8 mouse cellular contexts compared by ENCODE assay signal in the genomic region with DNA sequence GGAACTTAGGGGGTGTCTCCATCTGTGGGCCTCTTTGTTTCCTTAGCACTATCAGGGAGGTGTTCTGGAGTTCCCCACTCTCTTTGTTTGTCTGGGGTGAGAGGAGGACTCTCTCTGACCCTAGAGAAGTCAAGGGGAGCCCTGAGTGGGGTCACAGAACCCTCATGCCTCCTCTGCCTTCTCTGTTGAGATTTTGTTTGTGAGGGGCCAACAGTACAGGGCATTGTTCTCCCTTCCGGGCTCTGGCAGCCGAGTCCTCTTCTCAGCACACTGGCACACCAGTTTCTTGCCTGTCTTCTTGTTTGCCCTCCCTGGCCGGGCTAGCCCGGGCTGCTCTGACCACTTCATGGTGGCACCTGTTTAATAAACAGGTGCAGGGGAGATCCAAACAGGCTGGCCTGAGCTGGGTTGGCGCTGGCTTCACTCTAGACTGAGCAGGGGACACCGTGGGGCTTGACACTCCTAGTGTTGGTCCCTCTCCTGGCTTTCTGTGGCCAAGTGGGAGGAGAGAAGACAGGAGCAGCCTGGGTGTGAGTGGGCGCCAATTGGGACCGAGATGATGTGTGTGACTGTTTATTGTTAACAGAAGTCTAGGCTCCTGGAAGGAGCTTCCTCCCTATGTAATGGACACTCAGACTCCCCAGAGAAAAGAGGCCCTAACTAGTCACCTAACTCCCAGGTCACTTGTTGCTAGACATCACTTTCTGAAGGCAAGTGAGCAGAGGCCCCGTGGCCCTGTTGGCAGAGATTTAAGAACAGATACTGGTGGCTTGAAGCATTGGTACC. TPM values are rescaled to one million over a fixed set of nuclear protein-coding genes. Genes with fewer than 3 reads are reported as not detected.
A peak's percentile ranks its signal among the peaks of the same experiment; 100 is the strongest.
DNase-seq lines count a peak whose midpoint lies in the region; ATAC-seq and TF ChIP-seq lines count a peak whose summit lies in the region.

No protein-coding gene starts in this region.

- no peak overlapping the region for H3K4me3 ChIP-seq in liver, adult 2 months (ENCODE audit: insufficient read depth, low read depth, low read length)
- H3K4me3 ChIP-seq in forebrain, embryonic 15.5 days, result no peak overlapping the region
- no peak overlapping the region for H3K4me3 ChIP-seq in midbrain, embryonic 13.5 days (replicated peaks)

- no peaks in the 10 kb centered on the region for H3K9me3 ChIP-seq in forebrain, embryonic 15.5 days
- H3K9me3 ChIP-seq in midbrain, embryonic 13.5 days, result no peaks in the 10 kb centered on the region

- H3K36me3 ChIP-seq in liver, adult 2 months (ENCODE audit: control insufficient read depth, insufficient read depth, low read length), result no peaks in the 10 kb centered on the region
- no peaks in the 10 kb centered on the region for H3K36me3 ChIP-seq in forebrain, embryonic 15.5 days
- H3K36me3 ChIP-seq in midbrain, embryonic 13.5 days, result peaks cover 8% of the 10 kb centered on the region; the same call in 1 of the 2 replicates

- no peaks in the 10 kb centered on the region for H3K27me3 ChIP-seq in liver, adult 2 months (ENCODE audit: control insufficient read depth, insufficient read depth, low read length)
- H3K27me3 ChIP-seq in forebrain, embryonic 15.5 days, result no peaks in the 10 kb centered on the region
- H3K27me3 ChIP-seq in midbrain, embryonic 13.5 days, result no peaks in the 10 kb centered on the region

- H3K27ac ChIP-seq in liver, adult 2 months (replicated peaks; ENCODE audit: insufficient read depth, low read depth, low read length), result peak overlapping the region; percentile 16; the same call in 1 of the 2 replicates
- 0 out of 2 replicates have a peak overlapping the region, but pooled peaks have one; percentile 3 for H3K27ac ChIP-seq in forebrain, embryonic 15.5 days (replicated peaks)
- 0 out of 2 replicates have a peak overlapping the region, but pooled peaks have one; percentile 33 for H3K27ac ChIP-seq in midbrain, embryonic 13.5 days

- peak; percentile 42 to 47 for DNase-seq in cerebellum, adult 18-20 months
- DNase-seq in cerebellum, postnatal 10 days, result no peak
- no peak for DNase-seq in liver, adult 2 months (ENCODE audit: extremely low read depth, low read depth, low spot score)
- DNase-seq in liver, result no peak
- DNase-seq in layer of hippocampus, postnatal 36 days, result no peak
- no peak for DNase-seq in adrenal gland, adult (ENCODE audit: inconsistent age in 2 of 2, low spot score in 1 of 2)

- no peak for TF ChIP-seq CTCF in liver, adult 2 months (IDR thresholded peaks at IDR 0.05; ENCODE audit: low read depth, low read length)

- TF ChIP-seq POLR2A in liver, adult 2 months (IDR thresholded peaks at IDR 0.05; ENCODE audit: extremely low read depth, insufficient read depth, low read length), result no peak

- H3K4me1 ChIP-seq in liver, adult 2 months (ENCODE audit: control insufficient read depth, insufficient read depth, low read length), result no peaks in the 10 kb centered on the region
- peaks cover 31% of the 10 kb centered on the region for H3K4me1 ChIP-seq in forebrain, embryonic 15.5 days
- H3K4me1 ChIP-seq in midbrain, embryonic 13.5 days (replicated peaks), result peaks cover 42% of the 10 kb centered on the region

- no peak overlapping the region for H3K9ac ChIP-seq in liver, adult 2 months (ENCODE audit: low read depth, low read length)
- H3K9ac ChIP-seq in forebrain, embryonic 15.5 days (replicated peaks), result no peak overlapping the region
- peak overlapping the region; percentile 49 for H3K9ac ChIP-seq in midbrain, embryonic 13.5 days (replicated peaks)

- WGBS in liver, adult 2 months, result 73% methylated on average over 9 of the region's 9 CpGs
- WGBS in forebrain, embryonic 15.5 days, result 64% methylated on average over 9 of the region's 9 CpGs
- WGBS in midbrain, embryonic 13.5 days, result 71% methylated on average over 9 of the region's 9 CpGs

- H3K79me2 ChIP-seq in liver, adult 2 months (ENCODE audit: control insufficient read depth, insufficient read depth, low read length), result no peaks in the 10 kb centered on the region

- ATAC-seq in forebrain, embryonic 15.5 days (replicated peaks), result no peak
- no peak for ATAC-seq in midbrain, embryonic 13.5 days

- no peak overlapping the region for H3K4me2 ChIP-seq in forebrain, embryonic 15.5 days (replicated peaks)
- H3K4me2 ChIP-seq in midbrain, embryonic 13.5 days (replicated peaks), result no peak overlapping the region

RNA-seq across cellular contexts. Expression of a gene that starts 6.9 kb away (rescaled TPM):
- 4.1 and 8.9 TPM in 2 replicates for total RNA-seq in liver, adult 2 months (2014; rRNA removed)
- 5.2 and 8.0 TPM in 2 replicates for polyA plus RNA-seq in liver, adult 2 months (2012; rRNA removed)
- polyA plus RNA-seq in forebrain, embryonic 15.5 days (2015; fragmentation: Nextera tagmentation; extraction: Ambion mirVana), result 12.1 and 12.6 TPM in 2 replicates
- 16.4 and 17.3 TPM in 2 replicates for polyA plus RNA-seq in midbrain, embryonic 13.5 days (2015; fragmentation: Nextera tagmentation; extraction: Ambion mirVana)
- 10 to 100 TPM; 50.7 to 51.3 TPM for total RNA-seq in layer of hippocampus, postnatal 36 days (2021)

RNA-seq across cellular contexts. Expression of a gene that starts 25.0 kb away (rescaled TPM):
- total RNA-seq in liver, adult 2 months (2014; rRNA removed), result 5.8 and 7.5 TPM in 2 replicates
- polyA plus RNA-seq in liver, adult 2 months (2012; rRNA removed), result 10.3 and 16.9 TPM in 2 replicates
- polyA plus RNA-seq in forebrain, embryonic 15.5 days (2015; fragmentation: Nextera tagmentation; extraction: Ambion mirVana), result 3.1 and 3.3 TPM in 2 replicates
- 3.4 and 3.5 TPM in 2 replicates for polyA plus RNA-seq in midbrain, embryonic 13.5 days (2015; fragmentation: Nextera tagmentation; extraction: Ambion mirVana)
- total RNA-seq in layer of hippocampus, postnatal 36 days (2021), result 1 to 10 TPM; 1.1 TPM

RNA-seq across cellular contexts. Expression of a gene that starts 28.5 kb away (rescaled TPM):
- total RNA-seq in liver, adult 2 months (2014; rRNA removed), result 23.0 and 27.9 TPM in 2 replicates
- polyA plus RNA-seq in liver, adult 2 months (2012; rRNA removed), result 29.8 and 32.6 TPM in 2 replicates
- polyA plus RNA-seq in forebrain, embryonic 15.5 days (2015; fragmentation: Nextera tagmentation; extraction: Ambion mirVana), result 0.71 and 0.72 TPM in 2 replicates
- polyA plus RNA-seq in midbrain, embryonic 13.5 days (2015; fragmentation: Nextera tagmentation; extraction: Ambion mirVana), result 0.97 and 1.2 TPM in 2 replicates
- 1 to 10 TPM in 1 of 2 experiments, under 1 TPM in 1; 0.90 to 1.3 TPM for total RNA-seq in layer of hippocampus, postnatal 36 days (2021)

RNA-seq across cellular contexts. Expression of a gene that starts 49.5 kb away (rescaled TPM):
- 19.7 and 21.0 TPM in 2 replicates for total RNA-seq in liver, adult 2 months (2014; rRNA removed)
- 24.6 and 28.9 TPM in 2 replicates for polyA plus RNA-seq in liver, adult 2 months (2012; rRNA removed)
- polyA plus RNA-seq in forebrain, embryonic 15.5 days (2015; fragmentation: Nextera tagmentation; extraction: Ambion mirVana), result 92.4 and 97.7 TPM in 2 replicates
- polyA plus RNA-seq in midbrain, embryonic 13.5 days (2015; fragmentation: Nextera tagmentation; extraction: Ambion mirVana), result 77.8 and 99.2 TPM in 2 replicates
- 100 to 1,000 TPM; 283 to 291 TPM for total RNA-seq in layer of hippocampus, postnatal 36 days (2021)

RNA-seq across cellular contexts. Expression of a gene that starts 51.8 kb away (rescaled TPM):
- 72.8 and 102 TPM in 2 replicates for total RNA-seq in liver, adult 2 months (2014; rRNA removed)
- 59.4 and 63.3 TPM in 2 replicates for polyA plus RNA-seq in liver, adult 2 months (2012; rRNA removed)
- polyA plus RNA-seq in forebrain, embryonic 15.5 days (2015; fragmentation: Nextera tagmentation; extraction: Ambion mirVana), result 55.0 and 58.3 TPM in 2 replicates
- polyA plus RNA-seq in midbrain, embryonic 13.5 days (2015; fragmentation: Nextera tagmentation; extraction: Ambion mirVana), result 58.2 and 61.8 TPM in 2 replicates
- 100 to 1,000 TPM; 126 to 130 TPM for total RNA-seq in layer of hippocampus, postnatal 36 days (2021)

Comparison
In these comparisons a context has a peak if more than half of its experiments do, and no peak if none do; other contexts are left out.
1. DNase-seq: peak in cerebellum, adult 18-20 months (2 of 2); none in cerebellum, postnatal 10 days (0 of 2), liver, adult 2 months (single experiment), liver (single experiment), layer of hippocampus, postnatal 36 days (0 of 2) and adrenal gland, adult (0 of 2).
2. RNA of a gene that starts 28.5 kb away (polyA plus RNA-seq): 29.8 to 32.6 TPM in liver, adult 2 months; 0.97 to 1.2 TPM in midbrain, embryonic 13.5 days and 0.71 to 0.72 TPM in forebrain, embryonic 15.5 days; every median in the first group is over 10 times any median in the second.
3. Peak in every context shown above with its lines, with median percentiles within 50 percentile points of each other: H3K27ac ChIP-seq.